Mouse (Mus musculus): ENCODE measurements around the gene Stk24. TPM values are rescaled to one million over a fixed set of nuclear protein-coding genes. Genes with fewer than 3 reads are reported as not detected.

Stk24 gene
- polyA plus RNA-seq, 1 experiment from 2014 or later = 47.9 TPM

DNA sequence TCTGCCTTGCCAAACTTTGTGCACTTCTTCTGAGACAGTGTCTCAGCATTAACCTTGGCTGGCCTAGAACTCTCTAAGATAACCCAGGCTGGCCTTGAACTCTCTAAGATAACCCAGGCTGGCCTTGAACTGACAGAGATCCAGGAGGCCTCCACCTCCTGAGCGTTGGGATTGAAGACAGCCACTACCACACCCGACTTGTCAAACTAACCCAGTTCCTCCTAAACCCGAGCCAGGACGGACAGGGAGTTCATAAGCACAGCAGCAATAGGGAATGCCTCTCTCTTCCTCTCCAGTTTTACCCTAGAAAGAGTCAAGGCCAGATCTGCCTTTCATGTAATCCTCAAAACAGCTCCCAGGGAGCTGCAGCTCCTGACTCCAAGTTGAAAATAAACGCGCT, 3.2 kb downstream of the Stk24 start:
- no peaks in the 10 kb centered on the region for H3K4me1 ChIP-seq (ENCODE audit: control insufficient read depth, insufficient read depth, low read length)
- ATAC-seq (replicated peaks; ENCODE audit: insufficient number of reproducible peaks, low FRiP score, low TSS enrichment, low read depth) = no peak
- no peak overlapping the region for H3K4me3 ChIP-seq (ENCODE audit: low read depth, low read length)
- no peaks in the 10 kb centered on the region for H3K27me3 ChIP-seq (ENCODE audit: control insufficient read depth, insufficient read depth, low read length)
- H3K27ac ChIP-seq (replicated peaks; ENCODE audit: low read depth, low read length) = no peak overlapping the region
- WGBS = 70% methylated on average over 6 of the region's 6 CpGs
- H3K9ac ChIP-seq (replicated peaks; ENCODE audit: low read length) = no peak overlapping the region
- no peaks in the 10 kb centered on the region for H3K9me3 ChIP-seq (replicated peaks; ENCODE audit: control insufficient read depth, low read length)
- no peak overlapping the region for H3K4me2 ChIP-seq (ENCODE audit: low read depth, low read length)
- H3K36me3 ChIP-seq (replicated peaks; ENCODE audit: control insufficient read depth, insufficient read depth, low read depth, low read length) = no peaks in the 10 kb centered on the region; the same call in 1 of the 2 replicates
- no peak for DNase-seq (ENCODE audit: low spot score)

DNA sequence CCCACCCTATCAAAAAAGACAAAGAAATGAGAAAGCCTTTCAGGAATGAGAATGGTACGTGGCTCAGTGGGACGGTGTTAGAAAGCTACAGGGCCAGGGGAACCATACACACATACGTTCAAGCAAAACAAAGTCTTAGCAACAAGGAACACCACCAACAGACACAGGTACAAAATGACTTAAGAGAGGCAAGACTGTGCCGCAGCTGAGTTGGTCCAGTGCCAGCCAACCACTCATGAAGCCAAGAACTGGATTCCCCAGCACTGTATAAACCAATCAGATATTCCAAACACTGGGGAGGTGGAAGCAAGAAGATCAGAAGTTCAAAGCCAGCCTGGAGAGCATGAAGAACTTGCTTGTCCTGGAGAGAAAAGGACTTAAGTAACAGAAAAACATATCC, 5.9 kb downstream of the Stk24 start:
- Histone ChIP-seq H3K4me1 (ENCODE audit: control insufficient read depth, insufficient read depth, low read length) (no peaks in the 10 kb centered on the region), H3K27ac (replicated peaks; ENCODE audit: low read depth, low read length) (no peak overlapping the region), H3K4me2 (ENCODE audit: low read depth, low read length) (no peak overlapping the region), H3K4me3 (ENCODE audit: low read depth, low read length) (no peak overlapping the region), H3K27me3 (ENCODE audit: control insufficient read depth, insufficient read depth, low read length) (no peaks in the 10 kb centered on the region), H3K36me3 (replicated peaks; ENCODE audit: control insufficient read depth, insufficient read depth, low read depth, low read length) (no peaks in the 10 kb centered on the region; the same call in 1 of the 2 replicates), H3K9ac (replicated peaks; ENCODE audit: low read length) (no peak overlapping the region), H3K9me3 (replicated peaks; ENCODE audit: control insufficient read depth, low read length) (no peaks in the 10 kb centered on the region)
- WGBS = 91% methylated on average over 4 of the region's 4 CpGs
- DNase-seq (ENCODE audit: low spot score) = no peak
- no peak for ATAC-seq (replicated peaks; ENCODE audit: insufficient number of reproducible peaks, low FRiP score, low TSS enrichment, low read depth)

GRCm38 (mm10) chr14:121373020-121373419, 6.8 kb downstream of the Stk24 start:
- H3K36me3 ChIP-seq (replicated peaks; ENCODE audit: control insufficient read depth, insufficient read depth, low read depth, low read length) = no peaks in the 10 kb centered on the region; the same call in 1 of the 2 replicates
- no peak overlapping the region for H3K9ac ChIP-seq (replicated peaks; ENCODE audit: low read length)
- H3K4me3 ChIP-seq (ENCODE audit: low read depth, low read length) = no peak overlapping the region
- DNase-seq (ENCODE audit: low spot score) (no peak), ATAC-seq (replicated peaks; ENCODE audit: insufficient number of reproducible peaks, low FRiP score, low TSS enrichment, low read depth) (no peak)
- 91% methylated on average over 9 of the region's 9 CpGs for WGBS
- no peaks in the 10 kb centered on the region for H3K4me1 ChIP-seq (ENCODE audit: control insufficient read depth, insufficient read depth, low read length)
- H3K4me2 ChIP-seq (ENCODE audit: low read depth, low read length) = no peak overlapping the region
- no peak overlapping the region for H3K27ac ChIP-seq (replicated peaks; ENCODE audit: low read depth, low read length)
- H3K9me3 ChIP-seq (replicated peaks; ENCODE audit: control insufficient read depth, low read length) = no peaks in the 10 kb centered on the region
- H3K27me3 ChIP-seq (ENCODE audit: control insufficient read depth, insufficient read depth, low read length) = no peaks in the 10 kb centered on the region

GRCm38 (mm10) chr14:121371911-121372820, 7.6 kb downstream of the Stk24 start:
- H3K4me3 ChIP-seq (ENCODE audit: low read depth, low read length) = no peak overlapping the region
- no peaks in the 10 kb centered on the region; the same call in 1 of the 2 replicates for H3K36me3 ChIP-seq (replicated peaks; ENCODE audit: control insufficient read depth, insufficient read depth, low read depth, low read length)
- no peaks in the 10 kb centered on the region for H3K27me3 ChIP-seq (ENCODE audit: control insufficient read depth, insufficient read depth, low read length)
- no peaks in the 10 kb centered on the region for H3K9me3 ChIP-seq (replicated peaks; ENCODE audit: control insufficient read depth, low read length)
- no peak overlapping the region for H3K27ac ChIP-seq (replicated peaks; ENCODE audit: low read depth, low read length)
- H3K9ac ChIP-seq (replicated peaks; ENCODE audit: low read length) = no peak overlapping the region
- ATAC-seq (replicated peaks; ENCODE audit: insufficient number of reproducible peaks, low FRiP score, low TSS enrichment, low read depth) (no peak), DNase-seq (ENCODE audit: low spot score) (no peak)
- WGBS = 84% methylated on average over 5 of the region's 5 CpGs
- no peak overlapping the region for H3K4me2 ChIP-seq (ENCODE audit: low read depth, low read length)
- no peaks in the 10 kb centered on the region for H3K4me1 ChIP-seq (ENCODE audit: control insufficient read depth, insufficient read depth, low read length)

DNA sequence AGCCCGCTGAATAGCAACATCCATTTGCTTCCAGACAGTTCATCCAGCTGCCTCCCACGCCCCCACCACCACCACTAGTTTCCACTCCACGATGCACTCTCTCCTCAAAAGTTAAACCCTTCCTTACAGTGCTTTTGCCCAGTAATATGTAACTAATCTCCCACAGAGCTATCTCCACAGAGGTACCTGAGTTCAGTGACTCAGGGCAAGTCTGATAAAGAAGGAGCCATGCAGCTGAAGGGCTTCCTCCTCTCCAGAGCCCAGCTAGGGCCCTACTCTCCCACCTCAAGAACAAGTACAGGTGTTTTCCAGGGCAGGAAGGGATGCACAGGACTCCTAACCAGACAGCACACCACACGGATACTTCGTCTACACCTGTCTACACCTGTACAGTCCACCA, 10.4 kb downstream of the Stk24 start:
- DNase-seq (ENCODE audit: low spot score) (no peak), ATAC-seq (replicated peaks; ENCODE audit: insufficient number of reproducible peaks, low FRiP score, low TSS enrichment, low read depth) (no peak)
- 68% methylated on average over 5 of the region's 5 CpGs for WGBS
- no peak overlapping the region for H3K27ac ChIP-seq (replicated peaks; ENCODE audit: low read depth, low read length)
- no peak overlapping the region for H3K4me2 ChIP-seq (ENCODE audit: low read depth, low read length)
- H3K4me1 ChIP-seq (ENCODE audit: control insufficient read depth, insufficient read depth, low read length) = no peaks in the 10 kb centered on the region
- no peaks in the 10 kb centered on the region; the same call in 1 of the 2 replicates for H3K36me3 ChIP-seq (replicated peaks; ENCODE audit: control insufficient read depth, insufficient read depth, low read depth, low read length)
- H3K4me3 ChIP-seq (ENCODE audit: low read depth, low read length) = no peak overlapping the region
- H3K9me3 ChIP-seq (replicated peaks; ENCODE audit: control insufficient read depth, low read length) = no peaks in the 10 kb centered on the region
- H3K27me3 ChIP-seq (ENCODE audit: control insufficient read depth, insufficient read depth, low read length) = no peaks in the 10 kb centered on the region
- H3K9ac ChIP-seq (replicated peaks; ENCODE audit: low read length) = no peak overlapping the region

DNA sequence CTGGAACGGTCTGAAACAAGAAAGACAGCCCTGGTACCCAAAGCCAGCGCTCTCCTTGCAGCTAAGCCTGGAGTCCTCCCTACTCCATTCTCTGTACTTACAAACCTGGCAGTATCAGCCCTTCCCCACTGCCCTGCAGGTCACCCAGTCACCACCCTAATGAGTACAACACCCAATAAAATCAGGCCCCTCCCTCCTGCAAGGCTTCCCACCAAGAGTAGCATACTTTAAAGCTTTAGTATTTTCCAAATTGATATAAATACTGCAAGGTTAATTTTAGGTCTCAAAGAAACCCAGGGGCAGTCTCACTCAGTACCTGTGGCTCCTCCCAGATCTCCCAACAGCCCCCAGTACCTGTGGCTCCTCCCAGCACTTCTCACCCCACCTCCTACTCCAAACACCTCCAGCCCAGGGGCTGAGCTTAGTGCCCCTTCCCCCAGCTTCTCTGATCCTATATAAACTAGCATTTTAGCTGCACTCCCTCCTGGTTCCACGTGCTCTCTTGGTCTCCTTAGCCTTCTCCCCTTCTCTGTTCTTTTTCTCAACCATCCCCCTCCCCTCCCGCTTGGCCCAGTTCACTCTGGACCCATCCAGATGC, 11.6 kb downstream of the Stk24 start:
- WGBS = 68% methylated on average over 4 of the region's 4 CpGs
- no peaks in the 10 kb centered on the region for H3K4me1 ChIP-seq (ENCODE audit: control insufficient read depth, insufficient read depth, low read length)
- no peak overlapping the region for H3K4me3 ChIP-seq (ENCODE audit: low read depth, low read length)
- H3K27ac ChIP-seq (replicated peaks; ENCODE audit: low read depth, low read length) = no peak overlapping the region
- H3K36me3 ChIP-seq (replicated peaks; ENCODE audit: control insufficient read depth, insufficient read depth, low read depth, low read length) = no peaks in the 10 kb centered on the region; the same call in 1 of the 2 replicates
- no peaks in the 10 kb centered on the region for H3K27me3 ChIP-seq (ENCODE audit: control insufficient read depth, insufficient read depth, low read length)
- H3K4me2 ChIP-seq (ENCODE audit: low read depth, low read length) = no peak overlapping the region
- ATAC-seq (replicated peaks; ENCODE audit: insufficient number of reproducible peaks, low FRiP score, low TSS enrichment, low read depth) = no peak
- DNase-seq (ENCODE audit: low spot score) = no peak
- no peak overlapping the region for H3K9ac ChIP-seq (replicated peaks; ENCODE audit: low read length)
- H3K9me3 ChIP-seq (replicated peaks; ENCODE audit: control insufficient read depth, low read length) = no peaks in the 10 kb centered on the region

DNA sequence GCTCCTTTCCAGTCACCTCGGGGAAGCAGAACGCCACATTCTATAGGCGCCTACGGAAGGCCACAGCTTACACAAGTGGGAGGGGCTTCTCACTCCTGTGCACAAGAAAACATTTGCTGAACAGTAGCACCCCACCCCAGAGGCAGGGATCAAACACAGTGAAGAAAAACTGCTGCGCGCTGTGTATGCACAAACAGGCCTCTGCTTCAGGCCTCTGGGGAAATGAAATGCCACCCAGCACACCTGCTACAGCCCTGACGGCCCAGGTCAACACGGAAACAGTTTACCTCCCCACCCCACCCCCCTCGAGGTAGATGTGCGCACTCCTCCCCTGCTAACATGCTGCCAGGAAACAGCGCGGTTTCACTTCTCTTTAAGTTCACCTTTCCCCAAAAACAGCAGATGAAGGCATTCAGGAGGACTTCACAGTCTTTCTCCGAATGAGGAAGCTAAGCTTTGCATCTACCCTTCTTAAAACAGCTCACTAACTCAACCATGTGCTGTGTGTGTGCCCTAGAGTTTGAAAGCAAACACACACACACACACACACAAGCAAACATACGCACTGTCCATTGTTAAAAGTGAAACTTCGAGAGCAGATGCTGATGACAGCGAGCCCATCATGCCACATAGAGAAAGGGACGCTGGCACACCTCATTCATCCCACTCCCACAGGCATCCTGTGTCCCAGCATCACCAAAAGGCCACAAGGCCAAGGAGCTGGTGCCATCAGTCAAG, 13.7 kb downstream of the Stk24 start:
- WGBS = 79% methylated on average over 17 of the region's 17 CpGs
- H3K36me3 ChIP-seq (replicated peaks; ENCODE audit: control insufficient read depth, insufficient read depth, low read depth, low read length) = no peaks in the 10 kb centered on the region; the same call in 1 of the 2 replicates
- DNase-seq (ENCODE audit: low spot score) = no peak
- no peak overlapping the region for H3K27ac ChIP-seq (replicated peaks; ENCODE audit: low read depth, low read length)
- no peaks in the 10 kb centered on the region for H3K9me3 ChIP-seq (replicated peaks; ENCODE audit: control insufficient read depth, low read length)
- H3K27me3 ChIP-seq (ENCODE audit: control insufficient read depth, insufficient read depth, low read length) = no peaks in the 10 kb centered on the region
- H3K4me3 ChIP-seq (ENCODE audit: low read depth, low read length) = no peak overlapping the region
- ATAC-seq (replicated peaks; ENCODE audit: insufficient number of reproducible peaks, low FRiP score, low TSS enrichment, low read depth) = no peak
- no peak overlapping the region for H3K4me2 ChIP-seq (ENCODE audit: low read depth, low read length)
- no peaks in the 10 kb centered on the region for H3K4me1 ChIP-seq (ENCODE audit: control insufficient read depth, insufficient read depth, low read length)
- H3K9ac ChIP-seq (replicated peaks; ENCODE audit: low read length) = no peak overlapping the region

Measured in embryonic facial prominence, embryonic 11.5 days (tissue).